15 mouse cellular contexts compared by ENCODE assay signal in genomic region chr1:119852980-119853379, GRCm38 (mm10).
"Had no signal": no experiment of that assay in that cellular context is flagged by ENCODE, and none has a peak within 500 bp of the region (broad histone marks: within the 10 kb centered on the region; RNA-seq: fewer than 3 reads in every experiment).

No protein-coding gene starts in this region.

- ATAC-seq: liver, embryonic 12.5 days; midbrain, embryonic 13.5 days; midbrain, embryonic 15.5 days had no signal

- DNase-seq: lung, adult 18-20 months; lung, embryonic 14.5 days; lung, postnatal 14 days; lung, postnatal 36 days; retina, postnatal 1 day; right cerebral cortex, adult 18-20 months; right cerebral cortex, postnatal 25 days; right cerebral cortex, postnatal 4 days; spleen, adult 18-20 months; thymus, adult 18-20 months; thymus, postnatal 14 days; thymus, postnatal 36 days had no signal
